Mouse (Mus musculus) liver, adult 2 months (tissue): Measurements from ENCODE around the gene Tspan10.

Source experiments
- CTCF ChIP-seq: fragments of 200-500 bp; IDR thresholded peaks from 2 replicates; pipeline ENCODE4 v1.5.1; 2011; ENCODE audit warnings: low read depth, low read length, control low read depth
- POLR2A ChIP-seq: fragments of 200-500 bp; IDR thresholded peaks from 2 replicates; pipeline ENCODE4 v1.6.1; 2011; ENCODE audit warnings: low read length, control low read depth; ENCODE audit not compliant: insufficient read depth; ENCODE audit errors: extremely low read depth

- no peak for TF ChIP-seq CTCF
- TF ChIP-seq POLR2A: no peak
These were observed 36.0 kb upstream of the Tspan10 start for GRCm38 (mm10) chr11:120406445-120406844.
